In genomic region chr12:91204330-91204729, GRCm38 (mm10) we compare ENCODE assay signal across 29 mouse cellular contexts.
DNase-seq lines count a peak whose midpoint lies in the region; ATAC-seq and TF ChIP-seq lines count a peak whose summit lies in the region.
"Had no signal": no experiment of that assay in that cellular context is flagged by ENCODE, and none has a peak within 500 bp of the region (broad histone marks: within the 10 kb centered on the region; RNA-seq: fewer than 3 reads in every experiment).

No protein-coding gene starts in this region.

- H3K36me3 ChIP-seq in forebrain, embryonic 10.5 days (replicated peaks): no peaks in the 10 kb centered on the region
- H3K36me3 ChIP-seq in forebrain, embryonic 13.5 days (ENCODE audit: poor library complexity, severe bottlenecking): no peaks in the 10 kb centered on the region
- H3K36me3 ChIP-seq: heart, embryonic 13.5 days; hindbrain, embryonic 15.5 days; limb, embryonic 15.5 days; liver, embryonic 15.5 days; lung, embryonic 15.5 days had no signal

- no peak overlapping the region for H3K4me3 ChIP-seq in layer of hippocampus, adult 2 months
- H3K4me3 ChIP-seq in forebrain, embryonic 10.5 days: no peak overlapping the region
- no peak overlapping the region for H3K4me3 ChIP-seq in forebrain, embryonic 13.5 days
- H3K4me3 ChIP-seq: heart, embryonic 13.5 days; hindbrain, embryonic 15.5 days; limb, embryonic 15.5 days; liver, embryonic 15.5 days; lung, embryonic 15.5 days had no signal

- WGBS in forebrain, embryonic 10.5 days: 66% methylated on average over 3 of the region's 3 CpGs
- 28% methylated on average over 3 of the region's 3 CpGs for WGBS in forebrain, embryonic 13.5 days

- no peaks in the 10 kb centered on the region for H3K9me3 ChIP-seq in forebrain, embryonic 10.5 days
- no peaks in the 10 kb centered on the region for H3K9me3 ChIP-seq in forebrain, embryonic 13.5 days (replicated peaks)
- H3K9me3 ChIP-seq: G1E; heart, embryonic 13.5 days; hindbrain, embryonic 15.5 days; limb, embryonic 15.5 days; liver, embryonic 15.5 days; lung, embryonic 15.5 days had no signal

- DNase-seq in layer of hippocampus, adult 2 months (ENCODE audit: low spot score in 2 of 2): peak in 1 of 2 experiments; percentile 39
- no peak for DNase-seq in layer of hippocampus, adult 9-10 months (ENCODE audit: low spot score)
- peak; percentile 18 for DNase-seq in forebrain, embryonic 10.5 days (ENCODE audit: extremely low spot score, low spot score)
- peak; percentile 12 to 25 for DNase-seq in layer of hippocampus, adult 8-10 months (ENCODE audit: low spot score in 2 of 2)
- DNase-seq in kidney, adult 8-10 months: no peak
- DNase-seq in thymus, postnatal 0 days (ENCODE audit: low spot score): no peak
- DNase-seq: adrenal gland, postnatal 36 days; B cell, adult 2 months; cerebellum, adult 11 months; cerebellum, postnatal 10 days; gastrocnemius, postnatal 14 days; heart, adult 11 months; heart, postnatal 36 days; kidney, postnatal 25 days; lung, postnatal 4 days; right cerebral cortex, postnatal 14 days; thymus, adult 2 months had no signal

- peak overlapping the region; percentile 75 for H3K27ac ChIP-seq in layer of hippocampus, adult 2 months
- H3K27ac ChIP-seq in forebrain, embryonic 10.5 days: peak overlapping the region; percentile 58; the same call in 1 of the 2 replicates
- peak overlapping the region; percentile 57 for H3K27ac ChIP-seq in forebrain, embryonic 13.5 days
- H3K27ac ChIP-seq: heart, embryonic 13.5 days; hindbrain, embryonic 15.5 days; limb, embryonic 15.5 days; liver, embryonic 15.5 days; lung, embryonic 15.5 days; stomach, postnatal 0 days had no signal

- ATAC-seq in forebrain, embryonic 13.5 days: peak; percentile 95
- no peak for ATAC-seq in megakaryocyte-erythroid progenitor cell, adult 5-6 weeks (replicated peaks; ENCODE audit: low FRiP score, low TSS enrichment, poor library complexity, severe bottlenecking)
- ATAC-seq: intestine, embryonic 16.5 days; Patski had no signal

- no peak overlapping the region for H3K9ac ChIP-seq in forebrain, embryonic 13.5 days
- H3K9ac ChIP-seq: heart, embryonic 13.5 days; hindbrain, embryonic 15.5 days; limb, embryonic 15.5 days; liver, embryonic 15.5 days; lung, embryonic 15.5 days had no signal

- TF ChIP-seq CTCF in layer of hippocampus, adult 2 months (conservative IDR thresholded peaks at IDR 0.05): no peak

- H3K27me3 ChIP-seq in forebrain, embryonic 10.5 days (ENCODE audit: poor library complexity, severe bottlenecking): no peaks in the 10 kb centered on the region
- no peaks in the 10 kb centered on the region for H3K27me3 ChIP-seq in forebrain, embryonic 13.5 days
- H3K27me3 ChIP-seq: CH12.LX; heart, embryonic 13.5 days; hindbrain, embryonic 15.5 days; limb, embryonic 15.5 days; liver, embryonic 15.5 days; lung, embryonic 15.5 days; Patski had no signal

- peaks cover 14% of the 10 kb centered on the region for H3K4me1 ChIP-seq in forebrain, embryonic 10.5 days
- peaks cover 11% of the 10 kb centered on the region for H3K4me1 ChIP-seq in forebrain, embryonic 13.5 days
- H3K4me1 ChIP-seq: hindbrain, embryonic 15.5 days; limb, embryonic 15.5 days; lung, embryonic 15.5 days had no signal

- H3K4me2 ChIP-seq in forebrain, embryonic 13.5 days: no peak overlapping the region; the same call in 1 of the 2 replicates
- H3K4me2 ChIP-seq: heart, embryonic 13.5 days; hindbrain, embryonic 15.5 days; limb, embryonic 15.5 days; liver, embryonic 15.5 days; lung, embryonic 15.5 days had no signal

Comparison
In these comparisons a context has a peak if more than half of its experiments do, and no peak if none do; other contexts are left out.
1. DNase-seq: peak in forebrain, embryonic 10.5 days (single experiment) and layer of hippocampus, adult 8-10 months (2 of 2); none in layer of hippocampus, adult 9-10 months (single experiment), kidney, adult 8-10 months (0 of 2) and thymus, postnatal 0 days (single experiment).
2. Peak in every context shown above with its lines, with median percentiles within 50 percentile points of each other: H3K27ac ChIP-seq.